Mouse (Mus musculus) small intestine, adult 2 months (tissue): ENCODE data around the gene Lif.

ENCODE experiments used
- CTCF ChIP-seq: fragments of 200-500 bp; IDR thresholded peaks from 2 replicates; pipeline ENCODE4 v1.5.1; 2012; ENCODE audit warnings: low read depth, mild to moderate bottlenecking, control low read depth, inconsistent platforms, low read length, moderate library complexity, mixed read lengths; ENCODE audit not compliant: insufficient replicate concordance, insufficient read length; ENCODE audit errors: extremely low read depth
- POLR2A ChIP-seq: fragments of 200-500 bp; IDR thresholded peaks from 2 replicates; pipeline ENCODE4 v1.6.1; 2012; ENCODE audit warnings: low read depth, mild to moderate bottlenecking, control low read depth, inconsistent platforms, low read length, moderate library complexity

DNA sequence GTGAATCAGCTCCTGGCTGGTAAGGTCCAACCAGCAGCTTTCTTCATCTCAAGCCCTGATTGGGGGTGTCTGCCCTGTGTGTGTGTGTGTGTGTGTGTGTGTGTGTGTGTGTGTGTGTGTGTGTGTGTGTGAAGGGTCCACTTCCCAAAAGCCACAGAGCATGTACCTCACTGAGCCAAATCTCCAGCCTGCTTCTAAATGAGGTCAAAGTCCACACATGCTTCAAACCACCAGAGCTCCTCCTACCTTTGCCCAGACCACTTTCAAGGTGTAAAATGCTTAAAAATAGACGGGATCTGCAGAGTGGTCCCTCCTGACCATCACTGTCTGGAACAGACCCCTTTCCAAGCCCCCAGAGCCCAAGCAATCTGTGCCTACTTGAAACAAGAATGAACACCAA lies 5.9 kb downstream of the Lif start:
- TF ChIP-seq POLR2A = no peak
- no peak for TF ChIP-seq CTCF
